25 mouse cellular contexts compared by ENCODE assay signal in genomic region chr6:8130149-8130548, GRCm38 (mm10).
"Had no signal": no experiment of that assay in that cellular context is flagged by ENCODE, and none has a peak within 500 bp of the region (broad histone marks: within the 10 kb centered on the region; RNA-seq: fewer than 3 reads in every experiment).

No protein-coding gene starts in this region.

- H3K4me1 ChIP-seq: heart, embryonic 10.5 days; heart, embryonic 13.5 days; heart, embryonic 15.5 days; hindbrain, embryonic 13.5 days; hindbrain, embryonic 15.5 days; kidney, embryonic 15.5 days; limb, embryonic 12.5 days; liver, embryonic 13.5 days had no signal

- H3K27ac ChIP-seq: heart, embryonic 10.5 days; heart, embryonic 13.5 days; heart, embryonic 15.5 days; hindbrain, embryonic 13.5 days; hindbrain, embryonic 15.5 days; hindbrain, postnatal 0 days; kidney, embryonic 15.5 days; kidney, postnatal 0 days; limb, embryonic 12.5 days; liver, embryonic 13.5 days had no signal

- H3K27me3 ChIP-seq: heart, embryonic 13.5 days; heart, embryonic 15.5 days; hindbrain, embryonic 13.5 days; hindbrain, embryonic 15.5 days; kidney, embryonic 15.5 days; limb, embryonic 12.5 days; liver, embryonic 13.5 days had no signal

- H3K9ac ChIP-seq: heart, embryonic 13.5 days; heart, embryonic 15.5 days; hindbrain, embryonic 13.5 days; hindbrain, embryonic 15.5 days; kidney, embryonic 15.5 days; limb, embryonic 12.5 days; liver, embryonic 13.5 days had no signal

- DNase-seq: gastrocnemius, postnatal 14 days; gastrocnemius, postnatal 36 days; heart, adult 18-20 months; heart, postnatal 14 days; heart, postnatal 36 days; kidney, adult 11 months; kidney, adult 2 months; kidney, adult 9 months; kidney, postnatal 14 days; kidney, postnatal 36 days; layer of hippocampus, adult 9-11 months; layer of hippocampus, postnatal 36 days; liver; liver, embryonic 13.5 days had no signal

- H3K4me2 ChIP-seq: heart, embryonic 13.5 days; heart, embryonic 15.5 days; hindbrain, embryonic 13.5 days; hindbrain, embryonic 15.5 days; kidney, embryonic 15.5 days; limb, embryonic 12.5 days; liver, embryonic 11.5 days; liver, embryonic 13.5 days had no signal

- H3K9me3 ChIP-seq: heart, embryonic 10.5 days; heart, embryonic 13.5 days; heart, embryonic 15.5 days; hindbrain, embryonic 13.5 days; hindbrain, embryonic 15.5 days; kidney, embryonic 15.5 days; limb, embryonic 12.5 days; liver, embryonic 13.5 days had no signal

- ATAC-seq: hindbrain, postnatal 0 days; intestine, embryonic 16.5 days had no signal

- H3K4me3 ChIP-seq: heart, embryonic 10.5 days; heart, embryonic 13.5 days; heart, embryonic 15.5 days; hindbrain, embryonic 13.5 days; hindbrain, embryonic 15.5 days; kidney, embryonic 15.5 days; limb, embryonic 12.5 days; liver, embryonic 13.5 days had no signal

- H3K36me3 ChIP-seq: heart, embryonic 10.5 days; heart, embryonic 13.5 days; heart, embryonic 15.5 days; hindbrain, embryonic 13.5 days; hindbrain, embryonic 15.5 days; kidney, embryonic 15.5 days; limb, embryonic 12.5 days; liver, embryonic 13.5 days had no signal
